Mouse (Mus musculus): ENCODE data around the gene Shd. TPM values are rescaled to one million over a fixed set of nuclear protein-coding genes. Genes with fewer than 3 reads are reported as not detected.

The Shd gene
- total RNA-seq, 2 experiments from 2014 or later: 3.7 to 4.6 TPM

DNA sequence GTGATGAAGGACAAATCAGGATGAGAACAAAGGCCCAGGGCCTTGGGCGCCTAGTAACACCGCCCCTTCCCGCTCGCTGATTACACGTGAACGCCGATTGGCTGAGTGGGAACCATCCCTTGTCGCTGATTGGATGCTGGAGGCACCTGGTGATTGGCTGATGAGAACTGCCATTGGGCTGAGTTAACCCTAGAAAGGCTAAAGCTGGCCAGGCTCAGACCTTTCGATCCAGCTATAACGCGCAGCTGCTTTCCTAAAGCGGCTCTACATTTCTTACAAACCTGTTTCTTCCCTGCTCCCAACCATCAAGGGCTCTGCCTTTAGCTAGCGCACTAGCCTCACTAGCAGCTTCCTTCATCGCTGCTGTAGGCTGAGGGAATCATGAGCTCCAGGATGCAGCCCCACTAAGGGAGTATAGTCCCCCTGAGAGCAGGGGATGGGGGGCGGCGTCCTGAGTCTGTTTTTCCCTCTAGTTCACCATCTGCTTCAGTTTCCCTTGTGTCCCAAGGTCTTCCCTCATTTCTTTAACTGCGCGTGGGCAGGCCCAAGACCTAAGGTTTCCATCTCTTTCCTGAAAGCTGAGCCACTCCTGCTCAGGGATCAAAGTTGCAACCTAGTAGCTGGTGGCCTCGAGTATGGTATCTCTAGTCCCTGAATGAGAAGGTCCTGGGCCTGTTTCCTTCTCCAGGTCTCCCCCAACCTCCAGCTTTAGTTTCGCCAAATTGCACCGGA is 38.3 kb downstream of the Shd start:
- DNase-seq: peak; percentile 93

DNA sequence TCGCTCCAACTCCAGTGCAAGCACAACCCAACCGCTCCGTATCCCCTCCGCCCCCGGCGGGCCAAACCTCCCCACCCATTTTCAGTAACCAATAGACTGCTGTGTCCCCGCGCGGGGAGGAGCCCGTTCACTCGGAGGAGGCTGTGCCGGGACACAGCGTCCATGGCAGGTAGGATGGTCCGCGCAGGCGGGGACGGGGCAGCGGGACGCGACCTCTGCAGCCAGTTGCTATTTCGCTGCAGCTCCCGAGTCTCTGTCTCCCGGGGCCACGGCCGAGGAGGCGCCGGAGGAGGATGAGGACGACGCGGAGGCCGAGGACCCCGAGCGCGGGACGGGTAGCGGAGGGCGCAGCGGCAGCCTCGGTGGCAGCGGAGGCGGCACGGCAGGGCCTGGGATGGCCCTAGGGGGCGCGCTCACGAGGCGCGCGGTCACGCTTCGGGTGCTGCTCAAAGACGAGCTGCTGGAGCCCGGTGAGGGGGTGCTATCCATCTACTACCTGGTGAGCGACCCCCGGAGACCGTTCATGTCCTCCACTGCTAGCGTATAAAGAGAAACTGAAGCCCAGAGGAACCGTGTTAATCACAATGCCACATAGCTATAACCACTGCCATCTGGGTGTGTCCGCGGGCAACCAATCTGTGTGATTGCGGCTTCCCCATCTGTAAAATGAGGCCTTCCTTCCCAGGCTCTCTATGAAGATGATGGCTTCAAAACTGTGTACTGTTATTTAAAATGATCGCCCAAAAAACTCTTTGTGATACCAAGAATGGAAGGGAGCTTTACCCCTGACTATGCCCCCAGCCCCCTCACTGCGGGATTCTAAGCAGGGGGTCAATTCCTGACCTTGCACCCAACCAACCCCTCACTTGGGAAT is 39.1 kb downstream of the Shd start:
- peak; percentile 91 for DNase-seq

DNA sequence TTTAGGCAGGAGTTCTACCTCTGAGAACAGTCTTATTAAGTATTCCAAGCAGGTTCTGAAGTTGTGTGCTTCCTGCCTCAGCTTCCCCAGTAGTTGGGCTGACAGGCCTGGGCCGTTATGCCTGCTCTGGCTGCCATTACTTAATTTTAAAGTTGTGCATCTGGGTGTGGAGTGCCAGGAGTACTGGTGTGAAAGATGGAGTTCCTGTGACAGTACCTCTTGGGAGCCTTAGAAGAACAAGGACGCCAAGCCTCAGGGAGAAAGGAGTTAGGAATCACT is 39.6 kb downstream of the Shd start:
- no peak for DNase-seq

DNA sequence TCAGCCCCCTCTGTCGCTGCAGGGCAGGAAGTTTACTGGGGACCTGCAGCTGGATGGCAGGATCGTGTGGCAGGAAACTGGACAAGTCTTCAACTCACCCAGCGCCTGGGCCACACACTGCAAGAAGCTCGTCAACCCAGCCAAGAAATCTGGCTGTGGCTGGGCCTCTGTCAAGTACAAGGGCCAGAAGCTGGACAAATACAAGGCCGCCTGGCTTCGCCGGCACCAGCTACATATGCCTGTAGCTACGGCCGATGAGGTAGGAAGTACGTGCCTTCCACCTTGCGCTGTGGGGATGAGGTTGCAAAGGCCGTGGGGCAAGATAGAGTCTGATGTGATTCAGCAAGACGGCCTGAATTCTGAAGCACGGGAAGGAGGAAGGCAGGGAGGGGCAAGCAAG is 40.0 kb downstream of the Shd start:
- no peak for DNase-seq

DNA sequence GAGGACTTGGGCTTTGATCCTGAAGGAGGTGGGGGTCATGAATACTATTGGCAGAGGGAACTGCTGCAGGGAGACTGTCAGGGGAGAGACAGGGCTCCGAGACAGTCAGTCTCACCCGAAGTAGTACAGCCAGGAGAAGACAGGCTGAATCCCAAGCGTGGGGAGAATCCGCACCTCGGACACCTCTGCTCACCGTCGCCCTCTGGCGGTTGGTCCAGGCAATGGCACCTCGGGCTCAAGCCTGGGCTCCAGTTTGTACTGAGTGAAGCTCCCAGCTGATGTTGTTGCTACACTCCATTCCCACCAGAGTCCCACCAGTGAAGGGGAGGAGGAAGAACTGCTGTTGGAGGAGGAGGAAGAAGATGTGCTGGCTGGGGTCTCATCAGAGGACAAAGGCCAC is 40.4 kb downstream of the Shd start:
- peak; percentile 89 for DNase-seq

DNA sequence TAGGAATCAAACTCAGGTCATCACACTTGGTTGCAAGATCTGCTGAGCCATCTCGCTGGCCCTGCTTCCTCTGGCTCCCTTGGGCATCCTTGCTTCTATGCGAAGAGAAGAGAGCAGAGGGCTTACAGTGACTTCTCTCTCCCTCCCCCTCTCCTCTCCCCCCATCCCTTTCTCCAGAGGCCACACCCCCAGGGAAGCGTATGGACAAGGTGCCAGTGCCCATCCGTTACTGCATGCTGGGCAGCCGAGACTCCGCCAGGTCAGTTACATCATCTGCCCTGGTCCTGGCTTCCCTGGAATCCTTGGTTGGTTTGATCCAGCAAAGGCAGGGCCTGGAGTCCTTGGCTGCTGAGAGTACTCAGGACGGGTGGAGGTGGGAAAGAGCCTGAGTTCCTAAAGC is 41.2 kb downstream of the Shd start:
- no peak for DNase-seq

DNA sequence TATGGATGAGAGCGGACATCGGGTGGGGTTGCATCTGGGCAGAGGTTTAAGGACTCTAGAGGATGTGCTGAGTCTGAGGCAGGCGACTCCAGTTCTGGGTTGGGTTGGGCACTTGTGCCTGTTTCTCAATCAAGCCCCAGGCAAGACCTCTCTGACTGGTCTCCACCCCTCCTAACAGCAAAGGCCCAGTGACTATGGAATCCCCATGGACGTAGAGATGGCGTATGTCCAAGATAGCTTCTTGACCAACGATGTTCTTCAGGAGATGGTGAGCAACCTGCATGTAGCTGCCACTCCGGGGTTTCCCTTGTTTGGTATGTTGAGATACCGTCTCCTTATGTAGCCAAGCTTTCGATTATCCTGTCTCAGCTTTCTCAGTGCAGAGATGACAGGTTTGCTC is 45.0 kb downstream of the Shd start:
- DNase-seq: no peak

DNA sequence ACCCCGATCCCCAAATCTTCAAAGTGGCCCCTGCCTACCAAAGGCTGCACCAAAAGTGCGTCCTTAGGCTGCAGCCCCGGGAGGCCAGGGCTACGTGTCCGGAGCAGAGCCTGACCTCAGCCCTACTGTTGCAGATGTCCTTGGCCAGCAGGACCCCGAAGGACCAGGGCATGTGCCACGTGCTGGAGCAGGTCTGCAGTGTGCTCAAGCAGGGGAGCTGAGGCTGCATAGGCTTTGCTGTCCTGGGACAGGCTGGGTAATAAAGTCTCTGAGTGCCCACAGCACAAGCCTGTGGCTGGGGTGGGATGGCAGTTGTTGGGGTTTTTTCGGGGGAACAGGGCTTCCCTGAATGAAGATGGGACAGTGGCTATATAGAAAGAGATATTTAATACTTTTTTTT is 46.1 kb downstream of the Shd start:
- DNase-seq: no peak

DNA sequence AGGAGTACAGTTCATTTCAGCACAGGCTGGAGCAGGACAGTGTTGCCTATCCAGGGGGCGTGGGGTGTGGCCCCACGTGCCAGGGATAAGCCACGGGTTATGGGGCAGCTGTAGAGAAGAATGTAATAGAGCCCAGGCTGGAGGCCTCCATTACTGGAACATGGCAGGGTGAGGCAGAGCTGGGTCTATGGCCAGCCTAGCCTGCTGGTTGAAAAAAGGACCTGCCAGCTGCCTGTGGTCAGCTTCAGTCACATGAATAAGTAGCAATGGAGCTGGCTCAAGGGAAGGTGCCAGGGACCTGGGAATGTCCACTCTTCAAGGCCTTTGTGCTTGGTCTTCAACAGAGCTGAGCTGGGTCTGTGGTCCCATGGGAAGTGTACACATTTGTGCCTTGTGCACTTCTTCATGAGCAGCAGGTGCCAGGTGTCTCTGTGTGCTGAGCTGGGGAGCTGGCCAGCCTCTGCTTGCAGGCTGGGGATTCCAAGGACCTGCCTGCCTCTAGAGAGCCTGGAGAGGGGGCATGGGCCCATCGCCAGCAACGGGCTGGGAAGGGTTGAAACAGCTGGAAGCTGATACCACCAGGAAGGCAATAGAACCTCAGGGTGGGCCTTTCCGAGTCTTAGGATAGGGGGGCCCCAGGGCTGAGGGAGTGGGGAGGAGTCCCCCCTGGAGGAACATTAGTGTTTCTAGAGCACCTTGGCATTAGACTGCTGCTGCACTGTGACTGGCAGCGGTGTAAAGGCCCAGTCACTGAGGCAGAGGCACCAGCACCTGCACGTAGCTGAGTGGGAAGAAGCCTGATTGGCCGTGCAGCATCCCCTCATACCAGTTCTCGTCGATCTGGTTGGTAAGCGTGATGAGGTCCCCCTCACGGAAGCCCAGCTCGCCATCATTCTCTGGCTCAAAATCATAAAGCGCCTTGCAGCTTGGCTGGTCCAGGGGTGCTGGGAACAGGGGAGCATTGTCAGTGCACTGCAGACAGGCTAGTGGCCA is 46.8 kb downstream of the Shd start:
- DNase-seq: no peak

DNA sequence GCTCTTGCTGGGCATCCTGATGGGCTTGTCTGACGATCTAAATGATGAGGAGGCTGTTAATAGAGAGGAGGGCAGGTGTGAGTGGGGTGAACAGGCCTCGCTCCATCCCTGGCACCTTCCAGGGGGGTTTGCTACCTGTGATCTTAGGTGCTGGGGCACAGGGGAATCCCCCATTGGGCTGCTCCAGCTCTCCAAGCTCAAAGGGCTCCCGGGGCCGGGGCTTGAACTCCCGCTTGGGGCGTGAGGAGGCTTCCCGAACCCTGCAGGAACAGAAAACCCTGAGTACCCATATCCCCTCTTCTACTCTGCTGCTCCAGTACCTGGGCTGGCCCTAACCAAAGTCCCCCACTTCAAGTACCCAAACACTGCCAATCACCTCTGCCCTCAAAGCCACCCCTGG is 47.6 kb downstream of the Shd start:
- no peak for DNase-seq

DNA sequence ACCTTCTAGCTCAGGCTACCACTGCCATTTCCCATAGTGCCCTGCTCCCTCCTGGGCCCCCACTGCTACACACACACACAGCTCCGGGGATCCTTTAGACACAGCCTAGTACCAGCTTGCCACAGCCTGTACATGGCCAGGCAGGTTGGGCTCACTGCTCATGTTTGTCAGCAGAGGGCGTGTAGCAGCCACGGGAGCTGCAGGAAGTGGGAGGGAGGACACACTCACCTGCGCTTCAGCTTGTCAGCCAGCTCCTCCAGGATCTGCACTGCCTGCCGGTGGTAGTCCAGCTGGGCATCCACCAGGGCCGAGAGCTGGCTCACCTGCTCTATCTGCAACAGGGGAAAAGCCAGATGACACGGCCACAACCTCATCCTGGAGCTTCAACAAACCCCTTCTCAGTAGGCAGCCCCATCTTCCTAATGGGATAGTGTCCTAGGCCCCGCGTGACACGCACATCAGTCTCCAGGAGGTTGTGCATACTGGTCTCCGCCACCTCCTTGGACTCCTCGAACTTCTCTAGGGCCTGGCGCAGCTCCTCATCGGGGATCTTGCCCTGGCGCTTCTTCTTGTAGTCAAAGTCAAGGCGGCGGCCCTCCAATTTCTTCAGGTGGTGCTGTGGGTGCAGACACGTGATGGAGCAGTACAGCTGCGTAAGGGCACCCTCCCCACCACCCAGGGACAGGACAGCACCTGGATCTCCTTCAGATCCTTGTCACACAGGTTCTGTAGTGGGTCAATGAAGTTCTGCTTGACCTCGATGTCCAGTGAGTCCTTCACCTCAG is 48.3 kb downstream of the Shd start:
- DNase-seq: peak; percentile 54

DNA sequence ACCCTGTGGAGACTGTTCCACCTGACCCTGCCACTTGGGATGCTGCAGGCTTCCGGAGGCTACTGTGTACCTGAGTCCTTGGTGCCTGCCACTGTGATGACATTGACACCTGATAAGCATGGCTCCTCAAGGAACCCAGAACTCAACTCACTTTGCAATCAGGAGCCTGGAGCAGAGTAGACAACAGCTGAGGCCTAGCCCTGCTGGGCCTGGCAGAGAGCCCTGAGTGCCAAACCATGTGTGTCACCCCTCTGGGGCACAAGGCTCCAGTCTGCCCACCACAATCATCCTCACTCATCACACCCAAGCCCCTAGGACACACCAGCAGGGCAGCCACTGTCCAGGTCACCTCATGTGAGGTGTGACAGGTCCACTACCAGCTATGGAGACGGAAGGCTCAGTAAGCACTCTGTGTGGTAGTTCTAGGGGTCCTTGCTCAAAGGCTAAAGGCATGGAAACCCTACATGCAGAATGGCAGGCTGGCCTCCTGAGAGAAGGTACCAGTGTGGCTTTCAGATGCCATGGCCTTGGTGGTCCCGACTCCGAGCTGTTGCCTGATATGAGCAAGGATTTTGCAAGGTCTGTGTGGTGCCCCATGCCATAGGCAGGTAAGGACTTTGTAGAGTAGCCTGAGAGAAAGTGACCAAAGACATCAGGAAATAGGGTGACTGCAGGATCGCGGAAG is 50.3 kb downstream of the Shd start:
- DNase-seq: no peak

DNA sequence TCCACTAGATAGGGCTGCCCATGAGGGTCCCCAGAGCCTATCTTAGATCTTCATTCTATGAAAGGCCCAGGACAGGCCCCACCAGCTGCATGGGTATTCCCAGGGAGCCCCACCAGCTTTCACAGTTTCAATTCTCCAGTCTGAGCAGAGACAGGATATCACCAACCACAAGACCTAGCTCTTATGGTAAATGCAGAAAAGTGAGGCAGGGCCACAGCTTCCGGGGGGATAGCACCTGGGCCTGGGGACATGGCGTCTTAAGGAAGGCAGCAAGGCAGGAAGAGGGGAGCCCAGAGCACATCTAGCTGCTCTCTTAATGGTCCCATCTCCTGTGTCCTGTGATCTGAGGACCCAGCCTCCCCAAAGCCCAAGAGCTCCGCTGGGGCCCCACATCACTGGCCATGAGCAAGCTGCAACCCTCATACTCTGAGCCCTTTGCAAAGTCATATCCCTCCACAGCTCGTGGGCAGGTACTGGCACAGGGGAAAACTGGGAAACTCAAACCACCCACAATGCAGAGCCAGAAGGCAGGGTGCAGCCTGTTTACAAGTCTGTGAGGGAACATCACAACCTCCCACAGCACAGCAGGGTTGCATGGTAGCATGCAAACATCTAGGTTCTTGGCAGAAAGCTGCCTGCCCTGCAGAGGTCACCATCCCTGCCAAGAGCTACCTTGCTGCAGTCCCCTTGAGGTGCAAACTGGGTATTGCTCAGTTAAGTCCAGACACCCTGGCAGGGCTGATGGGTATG is 51.1 kb downstream of the Shd start:
- DNase-seq: no peak

DNA sequence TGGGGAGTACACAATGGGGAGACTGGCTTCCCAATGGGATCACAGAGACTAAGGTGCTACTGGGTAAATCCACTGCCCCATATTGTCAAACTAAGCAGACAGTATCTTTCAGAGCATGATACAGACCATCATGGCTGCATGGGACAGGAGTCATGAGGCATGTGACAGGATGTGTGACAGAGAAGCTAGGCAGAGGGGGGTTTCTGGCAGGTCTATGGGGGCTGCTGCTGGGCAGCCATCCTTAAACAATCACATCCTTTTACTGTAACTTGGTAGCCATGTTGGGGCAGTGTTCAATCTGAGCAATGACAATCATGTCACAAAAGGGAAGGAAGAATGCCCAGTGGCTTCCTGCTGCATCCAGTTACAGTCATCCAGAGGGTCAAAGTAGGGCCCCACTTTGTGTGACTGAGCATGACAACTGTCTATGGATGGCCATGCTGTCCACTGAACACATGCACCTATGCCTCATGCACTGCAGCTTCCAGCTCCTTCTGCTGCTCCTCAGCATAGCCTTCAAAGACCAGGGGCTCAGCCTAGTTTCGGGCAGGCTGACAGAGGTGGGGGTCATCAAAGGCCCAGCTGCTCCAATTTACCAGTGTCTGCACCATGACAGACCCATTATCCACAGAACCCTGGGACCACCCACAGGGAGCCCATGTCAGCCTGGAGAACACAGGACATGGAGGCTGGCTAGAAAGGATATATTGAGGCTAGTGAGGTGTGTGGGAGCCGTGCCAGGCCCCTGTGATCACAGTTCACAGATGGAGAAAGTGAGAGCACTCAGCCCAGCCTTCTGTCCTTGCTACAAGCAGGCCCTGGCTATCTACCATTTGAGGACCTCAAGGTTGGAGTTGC is 52.1 kb downstream of the Shd start:
- DNase-seq: no peak

DNA sequence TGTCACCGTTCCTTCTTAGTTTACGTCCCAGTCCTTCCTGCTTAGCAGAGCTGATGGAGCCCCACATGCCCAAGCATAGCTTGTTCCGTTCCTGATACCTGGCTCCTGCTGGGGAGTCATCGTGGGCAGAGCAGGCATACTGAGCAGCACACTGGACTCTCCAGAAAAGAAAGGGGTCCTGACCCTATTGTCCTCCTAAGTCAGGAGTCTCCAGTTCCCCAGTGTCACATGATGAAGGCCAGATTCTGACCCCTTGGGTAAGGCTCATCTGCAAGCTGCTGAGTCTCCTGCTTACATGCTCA is 52.7 kb downstream of the Shd start:
- no peak for DNase-seq

DNA sequence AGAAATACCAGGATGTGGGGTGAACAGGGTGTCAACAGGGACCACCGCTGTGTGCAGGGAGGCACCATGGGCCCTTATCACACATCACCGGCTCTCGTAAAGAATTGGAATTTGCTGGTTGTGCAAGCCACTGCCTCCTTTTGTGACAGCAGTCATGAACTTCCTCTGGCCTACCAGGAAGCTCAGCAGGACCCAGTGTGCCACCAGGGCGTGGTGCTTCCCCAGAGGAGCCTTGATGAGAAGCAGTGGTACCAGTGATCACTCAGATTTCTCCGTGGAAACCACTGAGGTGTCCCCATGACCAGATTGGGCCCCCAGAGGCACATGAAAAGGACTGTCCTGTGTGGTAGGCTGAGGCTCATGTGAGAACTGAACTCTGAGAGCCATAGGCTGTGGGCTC is 53.1 kb downstream of the Shd start:
- no peak for DNase-seq

DNA sequence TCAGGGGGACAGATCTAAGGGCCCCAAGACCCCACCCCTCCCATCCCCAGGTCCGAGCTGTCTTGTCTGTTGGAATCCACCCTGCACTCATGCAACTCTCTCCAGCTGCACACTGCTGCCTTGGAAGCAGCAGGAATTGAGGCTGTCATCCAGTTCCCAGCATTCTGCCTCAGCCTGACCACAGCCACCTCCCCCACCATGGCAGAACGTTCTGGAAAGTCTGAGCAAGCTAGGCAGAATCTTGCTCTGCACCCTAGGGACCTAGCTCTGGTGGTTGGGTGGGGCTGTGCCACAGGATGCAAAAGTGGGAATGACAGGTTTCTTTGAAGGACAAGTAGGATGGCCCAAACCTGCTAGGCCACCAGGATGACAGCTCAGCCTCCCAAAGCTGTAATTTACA is 54.2 kb downstream of the Shd start:
- no peak for DNase-seq

DNA sequence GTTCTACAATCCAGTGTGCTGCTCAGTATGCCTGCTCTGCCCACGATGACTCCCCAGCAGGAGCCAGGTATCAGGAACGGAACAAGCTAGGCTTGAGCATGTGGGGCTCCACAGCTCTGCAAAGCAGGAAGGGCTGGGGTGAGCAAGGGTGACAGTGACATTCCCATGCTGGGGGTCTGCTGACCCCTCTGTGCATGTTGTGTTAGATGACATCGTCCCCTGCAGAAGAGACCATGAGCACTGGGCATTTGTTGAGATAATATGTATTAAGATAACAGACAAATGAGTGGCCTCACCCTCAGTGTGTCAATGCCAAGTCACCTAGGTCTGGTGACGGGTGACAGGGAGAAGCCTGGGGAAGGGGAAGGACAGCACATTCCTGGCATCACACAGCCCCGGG is 54.7 kb downstream of the Shd start:
- DNase-seq: no peak
